In the genomic region with DNA sequence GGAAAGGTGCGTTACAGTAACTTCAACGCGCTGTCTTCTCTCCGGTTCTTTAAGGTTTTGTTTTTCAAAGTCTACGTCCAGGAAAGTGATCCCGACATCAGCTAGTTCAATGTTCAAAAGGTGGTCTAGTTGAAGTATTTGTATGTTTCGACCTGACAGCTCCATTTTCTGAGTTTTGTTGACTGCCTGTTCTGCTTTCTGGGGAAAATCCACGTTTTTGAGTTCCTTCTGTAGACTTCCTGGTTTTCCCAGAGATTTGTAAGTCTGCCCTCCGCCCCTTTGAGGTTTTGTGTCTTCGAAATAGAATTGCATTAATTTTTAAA, we compare ENCODE assay signal across 8 mouse cellular contexts. TPM values are rescaled to one million over a fixed set of nuclear protein-coding genes. Genes with fewer than 3 reads are reported as not detected.
DNase-seq lines count a peak whose midpoint lies in the region; ATAC-seq and TF ChIP-seq lines count a peak whose summit lies in the region.

No protein-coding gene starts in this region.

- H3K4me2 ChIP-seq in lung, embryonic 16.5 days (ENCODE audit: low read depth, low read length) = peak overlapping the region; percentile 68
- H3K4me2 ChIP-seq in limb, embryonic 11.5 days (ENCODE audit: low read depth, severe bottlenecking) = peak overlapping the region; percentile 77

- no peak for TF ChIP-seq POLR2A in small intestine, adult 2 months (IDR thresholded peaks at IDR 0.05; ENCODE audit: low read depth, low read length)

- H3K27me3 ChIP-seq in lung, embryonic 16.5 days (ENCODE audit: control insufficient read depth, insufficient read depth, low read depth, low read length) = no peaks in the 10 kb centered on the region
- H3K27me3 ChIP-seq in limb, embryonic 11.5 days (ENCODE audit: control insufficient read depth, insufficient read depth, low read length) = no peaks in the 10 kb centered on the region
- H3K27me3 ChIP-seq in small intestine, adult 2 months (ENCODE audit: control insufficient read depth, insufficient read depth, low read length) = no peaks in the 10 kb centered on the region

- peaks cover 12% of the 10 kb centered on the region for H3K4me1 ChIP-seq in lung, embryonic 16.5 days (replicated peaks; ENCODE audit: control insufficient read depth, insufficient read depth, low read length)
- peaks cover 8% of the 10 kb centered on the region; the same call in 1 of the 2 replicates for H3K4me1 ChIP-seq in limb, embryonic 11.5 days (ENCODE audit: control insufficient read depth, insufficient read depth, low read length)
- no peaks in the 10 kb centered on the region for H3K4me1 ChIP-seq in small intestine, adult 2 months (ENCODE audit: control insufficient read depth, insufficient read depth, insufficient read length, low read length)

- ATAC-seq in lung, embryonic 16.5 days (ENCODE audit: low read depth) = no peak
- peak; percentile 32; the same call in 1 of the 2 replicates for ATAC-seq in erythroblast, adult 5-6 weeks (replicated peaks; ENCODE audit: low FRiP score, poor library complexity, severe bottlenecking)
- ATAC-seq in limb, embryonic 11.5 days (ENCODE audit: insufficient number of reproducible peaks, low FRiP score, low TSS enrichment, low read depth) = no peak

- H3K36me3 ChIP-seq in lung, embryonic 16.5 days (ENCODE audit: control insufficient read depth, insufficient read depth, low read length) = no peaks in the 10 kb centered on the region
- no peaks in the 10 kb centered on the region for H3K36me3 ChIP-seq in limb, embryonic 11.5 days (ENCODE audit: control insufficient read depth, insufficient read depth, low read length)
- no peaks in the 10 kb centered on the region for H3K36me3 ChIP-seq in small intestine, adult 2 months (ENCODE audit: control insufficient read depth, insufficient read depth, low read length)

- no peaks in the 10 kb centered on the region for H3K9me3 ChIP-seq in lung, embryonic 16.5 days (ENCODE audit: control insufficient read depth, low read length)
- no peaks in the 10 kb centered on the region for H3K9me3 ChIP-seq in limb, embryonic 11.5 days (ENCODE audit: control insufficient read depth, low read length)

- H3K4me3 ChIP-seq in lung, embryonic 16.5 days (ENCODE audit: low read length) = peak overlapping the region; percentile 68
- peak overlapping the region; percentile 88 for H3K4me3 ChIP-seq in limb, embryonic 11.5 days (ENCODE audit: low read depth, low read length)
- H3K4me3 ChIP-seq in small intestine, adult 2 months (ENCODE audit: low read depth, low read length) = peak overlapping the region; percentile 91

- H3K9ac ChIP-seq in lung, embryonic 16.5 days (ENCODE audit: low read length) = peak overlapping the region; percentile 92
- H3K9ac ChIP-seq in limb, embryonic 11.5 days (ENCODE audit: low read length) = peak overlapping the region; percentile 94

- DNase-seq in lung, postnatal 10 days = no peak
- DNase-seq in limb, embryonic 11.5 days (ENCODE audit: low spot score) = no peak
- no peak for DNase-seq in thymus, postnatal 4 days
- no peak for DNase-seq in urinary bladder, postnatal 25 days (ENCODE audit: low spot score)
- DNase-seq in urinary bladder, postnatal 14 days (ENCODE audit: low spot score) = no peak

- 5% methylated on average over 10 of the region's 10 CpGs for WGBS in lung, embryonic 16.5 days
- 15% methylated on average over 10 of the region's 10 CpGs for WGBS in limb, embryonic 11.5 days
- WGBS in small intestine, adult 2 months = 1% methylated on average over 10 of the region's 10 CpGs

- peak overlapping the region; percentile 92 for H3K27ac ChIP-seq in lung, embryonic 16.5 days (ENCODE audit: low read length)
- H3K27ac ChIP-seq in limb, embryonic 11.5 days (replicated peaks; ENCODE audit: low read depth, low read length) = no peak overlapping the region
- H3K27ac ChIP-seq in small intestine, adult 2 months (ENCODE audit: insufficient read depth, low read depth, low read length) = peak overlapping the region; percentile 60

- no peak for TF ChIP-seq CTCF in small intestine, adult 2 months (IDR thresholded peaks at IDR 0.05; ENCODE audit: extremely low read depth, insufficient read length, insufficient replicate concordance, low read depth, low read length)

RNA-seq across cellular contexts. Expression of a gene that starts 0.4 kb away (rescaled TPM):
- polyA plus RNA-seq in lung, embryonic 16.5 days (2015; fragmentation: Nextera tagmentation; extraction: Ambion mirVana) = 19.7 and 19.8 TPM in 2 replicates
- total RNA-seq in erythroblast, adult 5-6 weeks (2015; ENCODE audit: low replicate concordance) = 13.1 and 15.7 TPM in 2 replicates
- total RNA-seq in erythroblast, adult 5-6 weeks (2017; ENCODE audit: low replicate concordance) = 26.1 and 51.7 TPM in 2 replicates
- polyA plus RNA-seq in limb, embryonic 11.5 days (2014; fragmentation: Nextera tagmentation; extraction: Ambion mirVana) = 36.7 and 42.1 TPM in 2 replicates
- 0.58 and 0.66 TPM in 2 replicates for polyA plus RNA-seq in small intestine, adult 2 months (2012; rRNA removed)

Comparison
In these comparisons a context has a peak if more than half of its experiments do, and no peak if none do; other contexts are left out.
1. RNA of a gene that starts 0.4 kb away (polyA plus RNA-seq): 36.7 to 42.1 TPM in limb, embryonic 11.5 days and 19.7 to 19.8 TPM in lung, embryonic 16.5 days; 0.58 to 0.66 TPM in small intestine, adult 2 months; every median in the first group is over 10 times any median in the second.
2. Peak in every context shown above with its lines, with median percentiles within 50 percentile points of each other: H3K4me3 ChIP-seq.